Mouse (Mus musculus): ENCODE results near the gene Fpr1.
"Not testable (repeated sequence)": the region's sequence is repeated elsewhere in the genome, so short reads cannot be mapped to it uniquely, and the experiment has no call there.

Fpr1 gene

GRCm38 (mm10) chr17:17849906-17850712 lies 33.6 kb downstream of the Fpr1 start:
- DNase-seq = no peak

- no peak for DNase-seq
Observed at GRCm38 (mm10) chr17:17848988-17849387, 34.8 kb downstream of the Fpr1 start.

GRCm38 (mm10) chr17:17845187-17846027 lies 38.3 kb downstream of the Fpr1 start:
- no peak for DNase-seq

GRCm38 (mm10) chr17:17844606-17845005 lies 39.1 kb downstream of the Fpr1 start:
- not testable (repeated sequence) for DNase-seq

GRCm38 (mm10) chr17:17843534-17844261 lies 40.0 kb downstream of the Fpr1 start:
- DNase-seq = no peak

- DNase-seq = no peak
Observed at GRCm38 (mm10) chr17:17840796-17841195, 42.9 kb downstream of the Fpr1 start.

GRCm38 (mm10) chr17:17839276-17839675 lies 44.5 kb downstream of the Fpr1 start:
- DNase-seq = no peak

GRCm38 (mm10) chr17:17837919-17838701 lies 45.6 kb downstream of the Fpr1 start:
- DNase-seq = peak; percentile 99

GRCm38 (mm10) chr17:17837426-17837825 lies 46.3 kb downstream of the Fpr1 start:
- DNase-seq = peak; percentile 38

GRCm38 (mm10) chr17:17836101-17836500 lies 47.6 kb downstream of the Fpr1 start:
- no peak for DNase-seq

GRCm38 (mm10) chr17:17834896-17835295 lies 48.8 kb downstream of the Fpr1 start:
- DNase-seq = peak; percentile 47

GRCm38 (mm10) chr17:17830731-17831130 lies 53.0 kb downstream of the Fpr1 start:
- DNase-seq = no peak

GRCm38 (mm10) chr17:17829816-17830535 lies 53.8 kb downstream of the Fpr1 start:
- no peak for DNase-seq

- no peak for DNase-seq
Observed at GRCm38 (mm10) chr17:17829052-17829785, 54.5 kb downstream of the Fpr1 start.

GRCm38 (mm10) chr17:17828191-17828981 lies 55.4 kb downstream of the Fpr1 start:
- DNase-seq = peak; percentile 49

GRCm38 (mm10) chr17:17827658-17828190 lies 56.0 kb downstream of the Fpr1 start:
- DNase-seq = peak; percentile 61

- peak; percentile 92 for DNase-seq
Observed at GRCm38 (mm10) chr17:17826751-17827657, 56.7 kb downstream of the Fpr1 start, which contains the start of gene Spaca6. Spaca6 (plus strand) TSS chr17:17827158.
